Mouse (Mus musculus) large intestine, adult 2 months (tissue): ENCODE data around the gene Nt5e. TPM values are rescaled to one million over a fixed set of nuclear protein-coding genes. Genes with fewer than 3 reads are reported as not detected.

Experiments
- DNase-seq: peaks from one replicate; pipeline ENCODE4 v3.0.0-alpha.2; 2012; ENCODE audit warnings: low read depth, low spot score
- WGBS: fragments of 180-500 bp; shearing (Covaris S2); methylation state at CpG from one replicate; pipeline ENCODE4 v1.1.7; 2018; 5-methylcytosine and 5-hydroxymethylcytosine counted together
- polyA plus RNA-seq: library from polyadenylated mRNA; depleted of rRNA; stranded (reverse); fragments of >200 nt; gene quantifications from 2 replicates; pipeline ENCODE4 v1.2.3, GENCODE M21; 2012

Gene Nt5e
- polyA plus RNA-seq, 1 experiment = 5.4 TPM

GRCm38 (mm10) chr9:88342701-88343100, 15.7 kb downstream of the Nt5e start:
- no peak for DNase-seq
- whole genome bisulfite sequencing = 54% methylated on average over 3 of the region's 3 CpGs

GRCm38 (mm10) chr9:88344424-88344823, 17.4 kb downstream of the Nt5e start:
- WGBS = 99% methylated on average over 2 of the region's 2 CpGs
- no peak for DNase-seq

DNA sequence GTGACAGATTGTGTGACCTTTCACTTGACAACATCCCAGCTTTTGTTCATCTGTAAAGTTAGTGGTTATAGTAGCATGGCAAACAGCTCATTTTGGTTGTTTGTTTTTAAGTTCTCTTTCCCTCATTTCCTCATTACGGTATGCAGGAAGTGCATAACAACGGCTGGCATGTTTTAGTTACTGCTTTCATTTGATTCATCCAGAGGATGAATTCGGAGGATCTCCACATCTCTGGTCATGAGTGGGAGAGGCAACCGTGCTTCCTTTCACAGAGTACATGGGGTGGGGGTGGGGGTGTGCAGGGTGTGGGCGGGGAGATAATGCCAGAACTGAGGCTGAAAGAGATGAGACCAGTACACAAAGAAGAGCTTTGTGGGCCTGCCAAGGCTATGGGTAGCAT, 19.9 kb downstream of the Nt5e start:
- DNase-seq = no peak
- WGBS = 32% methylated on average over 5 of the region's 5 CpGs

DNA sequence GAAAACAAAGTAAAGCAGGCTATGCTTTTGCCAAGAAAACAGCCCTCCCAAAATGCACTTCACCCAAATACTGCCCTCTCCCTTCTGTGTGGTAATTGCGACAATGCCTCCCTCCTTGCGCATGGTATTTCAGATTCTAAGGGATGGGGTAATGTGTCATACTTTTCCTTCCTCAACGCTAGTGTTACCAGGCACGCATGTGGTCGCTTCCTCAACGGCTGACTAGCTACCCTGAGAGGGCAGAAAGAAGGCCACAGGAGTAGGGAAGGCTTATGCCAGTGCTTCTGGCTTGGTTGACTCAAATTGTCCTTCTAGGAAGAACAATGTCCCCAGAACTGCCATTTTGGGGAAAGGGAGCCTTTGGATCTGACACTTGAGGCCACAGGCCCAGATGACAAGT, 21.6 kb downstream of the Nt5e start:
- DNase-seq = no peak
- 88% methylated on average over 6 of the region's 6 CpGs for WGBS

DNA sequence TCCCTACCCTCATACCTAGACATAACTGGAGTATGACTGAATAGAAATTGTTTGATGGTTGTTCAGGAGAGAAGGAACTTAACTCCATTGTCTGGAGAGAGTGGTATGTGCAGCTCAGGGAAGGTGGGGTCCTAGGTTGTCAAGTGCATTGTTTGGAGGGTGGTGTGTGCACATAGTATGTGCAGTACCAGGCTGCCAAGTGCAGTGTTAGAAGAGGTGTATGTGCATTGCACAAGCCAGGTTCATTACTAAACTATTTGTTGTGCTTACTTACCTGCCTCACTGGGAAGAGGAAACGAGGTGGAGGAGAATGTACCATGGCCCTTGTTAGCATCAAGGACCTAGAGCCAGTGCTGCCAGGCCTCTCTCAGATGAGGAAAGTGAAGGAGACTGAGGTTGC, 23.3 kb downstream of the Nt5e start:
- no peak for DNase-seq
- 66% methylated on average over 1 of the region's 1 CpGs for WGBS

DNA sequence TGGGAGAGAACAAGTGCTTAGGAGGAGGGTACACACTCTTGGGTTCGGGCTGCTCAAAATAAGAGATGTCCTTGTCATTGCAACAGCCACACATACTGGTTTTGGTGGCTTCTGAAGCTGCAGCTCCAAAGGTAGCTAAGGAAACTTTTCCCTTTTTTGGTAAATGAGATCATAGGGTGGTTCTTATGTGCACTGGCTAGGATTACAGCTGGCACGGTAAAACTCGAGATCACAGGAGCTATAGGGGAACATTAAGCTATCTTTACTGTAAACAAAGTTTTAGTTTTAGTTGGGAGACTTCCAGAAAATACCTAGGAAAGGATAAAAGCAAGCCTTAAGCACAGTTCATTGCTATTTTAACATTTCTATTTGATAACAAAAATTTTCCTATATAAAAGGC, 24.2 kb downstream of the Nt5e start:
- 22% methylated on average over 3 of the region's 3 CpGs for WGBS

GRCm38 (mm10) chr9:88352741-88353140, 25.7 kb downstream of the Nt5e start:
- WGBS = 80% methylated on average over 6 of the region's 6 CpGs
- DNase-seq = no peak

More for the DNA sequence above, 24.2 kb downstream of the Nt5e start:
- DNase-seq = no peak

- DNase-seq = no peak
- WGBS = 87% methylated on average over 7 of the region's 7 CpGs
Observed at GRCm38 (mm10) chr9:88353459-88353858, 26.5 kb downstream of the Nt5e start.

DNA sequence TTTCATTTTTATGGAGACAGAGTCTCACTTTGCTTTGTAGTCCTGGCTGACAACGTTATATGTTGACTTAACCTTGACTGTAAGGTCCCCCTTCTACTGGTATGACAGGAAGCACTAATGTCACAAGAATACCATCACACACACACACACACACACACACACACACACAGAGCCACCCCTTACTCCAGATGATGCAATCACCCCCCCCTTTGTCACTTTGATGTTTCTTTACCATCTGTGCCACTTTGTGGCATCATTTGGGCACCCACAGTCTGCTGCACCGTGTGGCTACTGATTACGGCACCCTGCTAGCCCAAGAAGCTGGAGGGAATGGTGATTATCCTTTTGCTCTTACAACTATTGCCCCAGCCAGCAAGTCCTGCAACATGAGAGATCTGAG, 30.2 kb downstream of the Nt5e start:
- DNase-seq = no peak
- WGBS = 35% methylated on average over 3 of the region's 3 CpGs

GRCm38 (mm10) chr9:88359140-88359539, 32.1 kb downstream of the Nt5e start:
- no peak for DNase-seq
- 98% methylated on average over 2 of the region's 2 CpGs for WGBS

GRCm38 (mm10) chr9:88361211-88361909, 34.4 kb downstream of the Nt5e start:
- 77% methylated on average over 14 of the region's 14 CpGs for WGBS
- DNase-seq = no peak

- DNase-seq = no peak
- 42% methylated on average over 5 of the region's 5 CpGs for WGBS
Observed at GRCm38 (mm10) chr9:88362055-88362850, 35.3 kb downstream of the Nt5e start.

DNA sequence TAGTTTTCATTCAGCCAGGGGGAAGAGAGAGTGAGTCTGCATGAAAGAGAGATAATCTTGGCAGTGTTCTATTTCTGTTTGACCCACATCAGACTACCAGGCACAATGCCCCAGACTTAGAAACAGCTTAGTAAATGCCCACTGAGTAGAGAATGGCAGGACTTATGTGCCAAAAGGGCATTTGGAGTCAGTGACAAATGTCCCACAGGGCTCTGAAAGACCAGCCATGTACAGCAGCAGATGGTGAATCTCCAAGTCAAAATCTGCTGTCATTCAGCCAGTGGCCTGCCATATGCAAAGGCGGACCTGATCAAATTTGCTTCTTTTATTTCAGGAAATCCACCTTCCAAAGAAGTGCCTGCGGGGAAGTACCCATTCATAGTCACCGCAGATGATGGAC, 36.1 kb downstream of the Nt5e start:
- DNase-seq = no peak
- 95% methylated on average over 3 of the region's 3 CpGs for WGBS

DNA sequence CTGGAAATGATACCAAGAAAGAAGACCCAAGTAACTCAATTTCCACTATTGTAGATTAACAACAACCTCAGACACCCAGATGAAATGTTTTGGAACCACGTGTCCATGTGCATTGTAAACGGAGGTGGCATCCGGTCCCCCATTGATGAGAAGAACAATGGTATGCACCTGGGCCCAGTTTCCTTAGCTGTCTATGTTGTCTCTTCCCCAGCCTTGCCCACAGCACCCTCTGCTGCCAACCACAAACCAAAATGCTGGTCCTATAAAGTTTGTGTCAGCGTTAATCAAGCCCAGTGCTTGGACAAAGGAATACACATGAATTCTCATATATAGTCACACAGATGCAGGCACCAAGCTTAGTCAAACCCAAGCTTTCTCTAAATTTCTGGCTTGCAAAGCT, 39.3 kb downstream of the Nt5e start:
- DNase-seq = no peak
- WGBS = 62% methylated on average over 4 of the region's 4 CpGs

DNA sequence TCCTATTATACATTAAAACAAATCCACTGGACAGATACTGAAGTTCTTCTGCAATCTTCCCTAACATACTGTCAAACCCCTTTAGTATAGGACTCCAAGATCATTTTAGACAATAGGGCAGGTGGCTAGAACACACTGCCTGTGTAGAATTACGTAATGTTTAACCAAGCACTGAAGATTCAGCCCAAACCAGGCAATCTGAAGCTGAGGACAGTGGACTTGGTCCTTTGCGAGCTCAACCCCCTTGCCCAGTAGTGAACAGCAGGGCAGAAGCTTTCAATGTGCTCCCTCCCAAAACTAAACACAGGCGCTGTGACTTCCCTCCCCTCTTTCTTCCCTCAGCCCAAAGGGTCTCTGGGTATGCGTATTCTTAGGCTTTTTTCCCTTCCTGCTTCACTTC, 39.8 kb downstream of the Nt5e start:
- no peak for DNase-seq
- WGBS = 67% methylated on average over 4 of the region's 4 CpGs

GRCm38 (mm10) chr9:88367322-88367721, 40.3 kb downstream of the Nt5e start:
- DNase-seq = no peak
- 86% methylated on average over 5 of the region's 5 CpGs for WGBS

DNA sequence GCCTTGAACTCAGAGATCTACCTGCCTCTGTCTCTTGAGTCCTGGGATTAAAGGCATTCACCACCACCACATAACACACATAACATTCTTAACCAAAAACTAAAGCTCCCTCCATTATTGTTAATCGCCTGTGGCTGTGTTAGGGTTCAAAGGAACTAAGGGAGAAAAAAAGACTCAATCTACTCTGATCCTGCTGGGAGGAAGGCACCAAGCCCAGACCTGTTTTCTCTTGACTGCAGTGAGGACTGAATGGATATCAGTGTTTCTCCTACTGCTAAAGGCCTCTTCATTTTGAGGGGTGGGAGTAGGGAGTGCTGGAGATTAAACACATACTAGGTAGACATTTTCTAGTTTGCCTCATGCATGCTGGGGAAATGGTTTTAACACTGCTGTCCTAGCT, 40.8 kb downstream of the Nt5e start:
- no peak for DNase-seq
- 70% methylated on average over 1 of the region's 1 CpGs for WGBS

DNA sequence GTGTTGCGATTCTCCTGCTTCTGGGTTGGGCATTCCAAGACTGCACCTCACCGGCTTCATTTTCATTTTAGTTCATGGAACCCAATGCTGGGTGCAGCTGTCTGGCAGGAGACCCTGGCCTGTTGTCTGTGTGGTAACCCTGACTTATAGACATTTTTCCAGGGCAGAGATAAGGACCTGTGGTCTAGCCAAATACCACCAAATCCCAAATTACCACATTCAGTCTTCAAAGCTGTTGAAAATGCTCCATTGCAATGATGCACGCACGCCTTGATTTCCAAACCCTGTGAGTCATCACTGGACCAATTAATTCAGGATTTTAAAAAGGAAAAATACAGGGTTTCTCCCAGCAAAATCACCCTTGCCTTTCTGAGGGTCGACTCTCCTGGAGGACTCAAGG, 41.5 kb downstream of the Nt5e start:
- no peak for DNase-seq
- WGBS = 88% methylated on average over 5 of the region's 5 CpGs

DNA sequence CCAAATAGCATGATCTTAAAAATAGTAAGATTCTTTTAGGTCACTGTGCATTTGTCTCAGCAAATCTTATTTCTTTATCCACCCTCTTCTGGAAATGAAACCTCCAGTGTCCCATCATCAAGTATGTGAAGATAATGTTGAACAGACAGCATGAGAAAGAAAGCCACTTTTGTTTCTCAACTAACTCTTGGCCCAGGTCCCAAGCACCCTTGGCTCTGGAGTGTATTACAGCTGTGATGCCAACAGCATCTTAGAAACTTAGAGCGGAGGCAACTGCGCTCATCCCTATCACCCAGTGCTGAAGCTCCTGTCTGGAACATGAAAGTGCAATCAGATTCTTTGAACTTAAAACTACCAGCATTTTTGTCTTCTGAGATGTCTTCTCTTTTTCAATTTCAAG, 42.7 kb downstream of the Nt5e start:
- 86% methylated on average over 2 of the region's 2 CpGs for WGBS
- DNase-seq = no peak

- WGBS = 91% methylated on average over 2 of the region's 2 CpGs
- DNase-seq = no peak
Observed at GRCm38 (mm10) chr9:88371201-88371600, 44.2 kb downstream of the Nt5e start.

DNA sequence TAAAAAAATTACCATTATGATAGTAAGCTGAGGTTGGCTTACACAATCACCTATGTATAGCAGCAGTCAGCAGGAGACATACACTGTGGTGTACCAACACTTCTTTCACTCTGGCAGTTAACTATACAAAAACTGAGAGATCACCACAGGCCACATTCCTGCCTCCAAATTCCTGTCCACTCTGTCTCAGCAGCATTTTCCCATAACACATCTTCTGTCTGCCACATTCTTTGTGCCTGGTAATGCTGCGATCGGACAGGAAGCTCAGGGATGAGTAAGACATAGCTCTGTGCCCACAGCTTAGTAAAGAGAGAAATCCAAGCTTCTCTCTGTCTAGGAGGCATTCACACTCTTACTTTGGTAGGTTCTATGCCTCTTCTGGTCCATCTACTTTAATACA, 46.0 kb downstream of the Nt5e start:
- DNase-seq = no peak
- WGBS = 87% methylated on average over 2 of the region's 2 CpGs
